Mouse (Mus musculus) T-cell, adult 2 months (primary cell): ENCODE measurements around the gene Pnpo.

ENCODE experiments used
- DNase-seq: peaks from one replicate; pipeline ENCODE4 v3.0.0; 2022; ENCODE audit warnings: low spot score

Gene Pnpo

DNA sequence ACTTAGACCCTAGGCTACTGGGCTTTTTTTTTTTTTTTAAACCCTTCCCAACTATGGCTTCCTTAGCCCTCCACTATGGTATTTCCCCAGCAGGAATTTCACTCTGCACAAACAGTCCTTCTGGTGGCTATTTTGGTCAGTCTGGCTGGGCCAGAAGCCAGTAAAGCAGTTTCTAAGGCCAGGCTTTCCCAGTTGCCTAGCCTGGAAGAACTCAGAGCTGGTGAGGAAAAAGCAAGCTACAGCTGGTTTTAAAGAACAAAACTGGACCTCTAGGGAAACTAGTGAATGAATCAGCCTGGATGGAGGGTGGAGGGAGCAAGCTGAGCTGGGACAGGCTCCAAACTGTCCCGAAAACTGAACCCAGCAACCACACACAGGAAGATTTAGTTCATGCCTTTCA lies 26.0 kb upstream of the Pnpo start:
- no peak for DNase-seq

DNA sequence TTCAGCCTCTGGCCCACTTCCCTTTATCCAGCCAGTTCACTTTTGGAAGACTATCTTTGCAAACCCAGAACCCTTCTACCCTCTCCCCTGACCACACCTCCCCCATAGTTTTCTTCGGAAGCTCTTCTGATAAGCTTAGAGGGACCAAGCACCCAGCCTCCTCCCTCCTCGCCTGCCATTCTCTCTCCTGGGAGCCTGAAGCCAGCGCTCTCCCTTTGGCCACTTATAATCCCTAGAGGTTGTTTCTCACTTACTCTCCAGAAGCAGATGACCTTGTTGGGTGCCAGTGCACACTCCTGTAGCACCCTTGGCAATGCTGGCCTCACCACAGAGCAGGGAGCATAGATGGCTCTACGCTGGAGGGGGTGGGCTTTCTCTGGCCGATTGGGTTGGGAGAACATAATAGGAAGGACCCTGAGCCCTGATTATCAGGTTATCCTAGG lies 25.5 kb upstream of the Pnpo start:
- DNase-seq = no peak

DNA sequence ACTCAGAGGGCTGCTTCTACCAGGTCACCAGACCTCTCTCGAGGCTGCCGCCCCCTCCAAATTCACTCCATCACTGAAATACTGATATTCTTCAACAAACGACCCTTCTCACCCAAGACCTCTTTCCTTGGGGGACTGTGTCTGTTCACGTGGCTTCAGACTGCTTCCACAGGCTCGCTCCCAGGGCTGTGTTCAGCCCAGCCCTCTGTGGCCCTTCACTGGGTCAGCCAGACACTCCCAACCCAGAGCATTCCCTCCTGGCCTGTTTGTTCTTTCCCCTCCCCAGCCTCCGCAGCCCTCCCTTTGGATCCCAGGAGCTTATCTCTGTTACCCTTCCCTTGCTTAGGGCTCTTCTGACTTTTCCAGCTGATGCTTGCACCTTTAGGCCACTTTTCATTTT lies 24.7 kb upstream of the Pnpo start:
- no peak for DNase-seq

DNA sequence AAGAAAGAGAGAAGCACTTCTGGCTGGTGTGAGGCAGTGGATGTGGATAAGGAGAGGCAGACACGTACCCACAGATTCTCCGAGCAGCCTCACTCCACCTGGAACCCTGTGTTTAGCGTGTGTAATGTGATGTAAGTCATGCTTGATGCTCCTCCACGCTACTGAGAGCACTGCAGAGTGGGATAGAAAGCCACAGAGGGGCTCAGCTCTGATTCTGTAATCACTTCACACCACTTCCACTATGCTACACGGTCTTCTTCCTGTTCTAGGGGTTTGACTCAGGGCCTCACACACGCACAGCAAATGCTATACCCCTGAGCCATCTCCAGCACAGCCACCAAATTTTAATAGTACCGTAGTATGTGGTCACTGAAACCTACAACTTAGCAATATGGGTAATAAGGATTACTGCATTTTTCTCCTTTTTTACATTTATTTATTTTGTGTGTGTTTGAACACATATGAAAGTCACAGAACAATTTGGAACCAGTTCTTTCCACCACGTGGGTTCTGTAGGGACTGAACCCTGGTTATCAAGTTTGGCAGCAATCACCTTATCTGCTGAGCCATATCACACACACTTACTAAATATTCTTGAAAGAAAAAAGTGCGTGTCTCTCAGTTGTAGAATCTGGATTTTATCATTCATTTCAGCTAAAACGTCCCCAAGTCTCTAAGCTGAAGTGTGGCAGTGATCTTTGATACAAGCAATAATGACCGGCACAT lies 23.9 kb upstream of the Pnpo start:
- peak; percentile 37 for DNase-seq

DNA sequence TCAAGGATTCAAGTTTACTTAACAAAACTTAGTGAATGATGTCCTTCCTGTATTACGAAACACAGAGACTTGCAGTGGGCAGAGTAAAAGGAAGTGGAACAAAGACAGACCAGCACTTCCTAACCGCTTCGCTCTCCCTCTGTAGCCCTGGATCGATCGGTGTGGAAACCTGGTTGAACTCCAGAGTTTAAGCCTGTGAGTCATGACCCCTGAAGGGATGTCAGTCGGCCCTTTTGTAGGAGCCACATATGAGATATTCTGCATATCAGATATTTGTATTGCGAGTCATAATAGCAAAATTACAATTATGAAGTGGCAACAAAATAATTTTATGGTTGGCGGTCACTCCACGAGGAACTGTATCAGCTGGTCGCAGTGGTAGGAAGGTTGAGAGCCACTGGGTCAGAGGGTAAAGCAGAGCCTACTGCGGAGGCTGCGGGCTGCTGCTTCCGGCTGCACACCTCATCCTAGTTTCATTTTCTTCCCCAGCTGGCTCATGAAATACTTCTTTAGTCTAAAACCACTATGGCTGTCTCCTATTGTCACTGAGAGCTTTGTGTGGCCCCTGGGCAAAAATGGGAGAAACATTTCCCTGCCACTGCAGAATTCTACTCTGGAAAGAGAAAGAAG lies 23.2 kb upstream of the Pnpo start:
- peak; percentile 69 for DNase-seq

DNA sequence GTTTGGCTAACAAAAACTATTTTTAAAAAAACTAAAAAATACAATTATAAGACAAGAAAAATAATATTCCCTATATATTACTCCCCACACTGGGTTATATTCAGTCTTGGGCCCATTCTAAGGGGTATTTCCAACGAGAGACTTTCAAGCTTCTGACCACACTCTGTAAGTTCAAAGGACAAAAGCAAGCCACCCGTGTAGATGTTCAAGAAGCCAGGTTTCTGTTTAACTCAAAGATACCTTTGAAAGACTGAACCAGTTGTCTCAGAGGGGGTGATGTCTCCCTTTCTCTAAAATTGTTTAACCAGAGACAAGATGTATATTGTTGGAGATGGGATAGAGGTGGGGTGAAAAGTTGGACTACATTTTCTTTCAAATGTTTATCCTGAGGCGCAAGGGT lies 22.4 kb upstream of the Pnpo start:
- no peak for DNase-seq

DNA sequence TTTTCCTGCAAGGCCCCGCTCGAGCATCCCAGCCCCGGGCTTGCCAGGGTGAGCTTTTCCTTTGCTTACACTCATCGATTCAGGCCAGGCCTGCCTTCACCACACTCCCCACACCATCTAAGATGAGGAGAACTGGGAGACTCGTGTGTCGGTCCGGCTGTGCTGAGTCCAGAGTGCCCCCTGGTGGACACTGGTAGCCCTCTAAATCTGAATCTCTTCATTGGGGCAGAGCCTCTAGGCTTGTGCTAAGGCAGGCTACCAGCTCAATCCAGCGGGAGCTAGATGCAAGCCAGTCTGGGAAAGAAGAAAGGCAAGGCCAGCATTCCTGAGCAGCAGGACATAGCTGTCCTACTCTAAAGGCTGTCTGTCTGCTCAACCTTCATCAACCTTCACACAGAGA lies 19.8 kb upstream of the Pnpo start:
- peak; percentile 76 for DNase-seq

DNA sequence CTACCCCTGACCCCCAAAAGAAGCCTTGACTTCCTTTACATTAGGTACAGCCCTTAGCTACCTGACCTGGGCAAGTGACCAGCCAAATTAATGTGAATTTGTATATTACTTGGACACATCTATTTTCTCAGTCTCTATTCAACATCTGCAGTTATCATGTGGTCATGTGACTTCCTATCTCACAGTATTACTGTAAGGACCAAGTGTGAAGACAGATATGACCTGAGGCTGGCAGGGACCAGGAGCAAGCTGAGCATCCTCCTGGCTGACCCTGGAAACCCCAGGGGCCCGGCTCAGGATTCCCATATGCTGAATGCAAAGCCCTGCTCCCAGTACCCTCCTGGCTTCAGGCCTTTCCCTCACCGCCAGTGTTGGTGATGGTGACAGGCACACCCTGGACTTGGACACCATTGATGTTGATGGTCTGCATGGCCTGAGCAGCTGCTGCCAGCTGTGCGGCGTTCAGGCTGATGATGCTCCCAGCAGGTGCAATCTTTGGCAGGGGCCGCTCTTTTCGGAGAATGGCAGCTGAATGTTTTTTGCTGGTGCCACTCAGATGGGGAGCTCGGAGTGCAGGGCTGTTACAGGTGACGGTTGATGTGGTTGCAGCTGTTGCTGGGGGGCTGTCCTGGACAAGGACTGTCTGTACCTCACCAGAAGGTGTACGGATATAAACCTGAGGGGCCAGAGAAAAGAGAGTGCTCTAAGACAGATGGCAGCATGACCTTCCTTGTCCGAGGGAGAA lies 13.4 kb upstream of the Pnpo start:
- no peak for DNase-seq

DNA sequence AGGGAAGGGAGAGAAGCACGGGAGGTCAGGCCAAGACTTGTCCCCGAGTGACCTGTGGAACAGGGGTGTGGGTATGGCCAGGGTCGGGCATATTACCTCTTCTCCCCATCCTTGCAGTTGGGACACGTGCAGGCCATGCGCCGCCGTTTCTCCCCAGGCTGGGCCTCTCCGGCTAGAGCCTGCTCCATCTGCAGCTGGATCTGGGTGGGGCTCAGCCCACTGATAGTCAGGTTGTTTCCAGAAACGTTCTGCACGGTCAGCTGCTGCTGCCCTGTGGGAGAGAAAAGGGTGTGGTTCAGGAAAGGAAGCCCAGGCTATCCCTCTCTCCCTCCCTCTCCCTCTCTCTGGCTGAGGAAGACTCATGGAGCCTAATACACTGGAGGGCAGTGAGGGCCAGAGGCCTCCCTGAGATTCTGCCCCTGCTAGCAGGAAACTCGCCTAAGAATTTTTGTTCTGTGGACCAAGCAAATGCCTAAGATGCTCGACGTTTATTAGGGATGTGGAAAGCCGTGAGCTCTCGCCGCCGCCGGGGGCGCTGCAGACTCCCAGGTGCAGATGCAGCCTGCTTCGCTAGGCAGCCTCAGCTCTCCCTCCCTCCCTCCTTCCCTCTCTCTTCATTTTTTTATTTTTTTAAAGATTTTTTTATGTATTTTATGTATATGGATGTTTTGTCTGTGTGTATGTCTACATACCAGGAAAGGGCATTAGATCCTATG lies 12.4 kb upstream of the Pnpo start:
- DNase-seq = no peak

DNA sequence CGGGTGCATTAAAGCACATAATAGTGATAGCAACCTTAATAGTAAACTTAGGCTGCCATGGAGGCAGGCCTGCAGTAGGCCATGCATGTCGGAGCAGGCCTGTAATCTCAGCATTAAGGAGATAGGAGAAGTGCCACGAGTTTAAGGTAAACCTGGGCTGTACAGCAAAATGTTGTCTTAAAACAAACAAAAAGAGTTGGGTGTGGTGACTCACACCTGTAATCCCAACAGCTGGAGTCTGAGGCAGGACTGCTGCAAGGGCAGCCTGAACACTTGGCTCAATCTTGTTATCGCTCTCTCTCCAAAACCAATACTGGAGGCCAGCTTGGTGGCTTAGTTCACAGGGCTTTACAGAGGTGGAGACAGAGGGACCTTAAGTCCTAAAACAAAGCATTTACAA lies 11.3 kb upstream of the Pnpo start:
- no peak for DNase-seq

DNA sequence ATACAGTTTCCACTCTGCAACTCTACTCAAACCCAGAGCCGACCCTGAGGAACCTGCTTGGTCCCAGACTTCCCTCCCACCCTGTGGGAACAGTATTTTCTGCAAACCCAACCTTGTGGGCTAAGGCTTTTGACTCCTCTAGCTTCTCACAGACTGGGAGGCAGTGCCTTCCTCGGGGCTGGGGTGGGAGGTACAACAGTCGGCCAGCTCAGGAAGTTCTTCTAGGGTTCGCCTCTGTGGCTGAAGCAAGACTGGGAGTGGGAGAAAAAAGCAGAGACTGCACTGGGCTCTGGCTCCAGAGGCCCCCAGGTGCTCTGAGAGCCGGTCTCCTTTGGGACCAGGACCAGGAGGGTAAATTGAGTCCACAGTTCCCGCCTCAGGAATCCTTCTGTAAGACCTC lies 9.1 kb upstream of the Pnpo start:
- DNase-seq = no peak

DNA sequence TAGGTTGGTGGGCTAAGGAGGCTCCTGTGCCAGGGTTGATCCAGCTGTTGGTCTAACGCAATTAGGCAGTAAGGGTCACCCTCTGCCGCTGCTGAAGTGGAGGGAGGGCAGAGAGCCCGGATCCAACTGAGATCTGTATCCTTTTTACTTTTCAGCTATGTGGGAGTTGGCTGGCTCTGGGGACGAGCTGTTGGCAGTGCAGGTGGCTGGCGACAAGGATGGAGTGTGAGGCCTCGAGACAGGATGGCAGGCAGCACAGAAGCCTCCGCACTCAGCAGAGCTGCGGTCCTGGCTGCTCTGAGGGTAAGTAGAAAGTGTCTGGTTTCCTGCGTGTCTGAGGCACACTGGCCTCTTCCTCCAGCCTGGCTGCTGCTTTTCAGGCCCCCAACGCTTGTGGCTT lies 8.6 kb upstream of the Pnpo start:
- DNase-seq = no peak

DNA sequence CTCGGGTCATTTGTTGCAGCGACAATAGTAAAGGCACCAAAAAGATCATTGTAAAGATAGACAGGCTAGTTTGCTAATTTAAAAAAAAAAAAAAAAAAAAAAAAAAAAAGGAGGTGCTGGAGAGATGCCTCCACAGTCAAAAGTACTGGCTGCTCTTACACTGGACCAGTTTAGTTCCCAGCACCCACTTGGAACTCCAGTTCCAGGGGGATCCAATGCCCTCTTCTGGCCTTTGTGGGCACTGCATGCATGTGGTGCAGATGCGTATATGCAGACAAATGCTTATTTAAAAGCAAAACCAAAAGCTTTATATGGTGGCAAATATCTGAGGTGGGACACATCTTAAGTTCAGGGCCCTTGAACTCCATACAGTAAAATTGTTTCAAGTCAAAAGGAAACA lies 7.0 kb upstream of the Pnpo start:
- peak; percentile 34 for DNase-seq

DNA sequence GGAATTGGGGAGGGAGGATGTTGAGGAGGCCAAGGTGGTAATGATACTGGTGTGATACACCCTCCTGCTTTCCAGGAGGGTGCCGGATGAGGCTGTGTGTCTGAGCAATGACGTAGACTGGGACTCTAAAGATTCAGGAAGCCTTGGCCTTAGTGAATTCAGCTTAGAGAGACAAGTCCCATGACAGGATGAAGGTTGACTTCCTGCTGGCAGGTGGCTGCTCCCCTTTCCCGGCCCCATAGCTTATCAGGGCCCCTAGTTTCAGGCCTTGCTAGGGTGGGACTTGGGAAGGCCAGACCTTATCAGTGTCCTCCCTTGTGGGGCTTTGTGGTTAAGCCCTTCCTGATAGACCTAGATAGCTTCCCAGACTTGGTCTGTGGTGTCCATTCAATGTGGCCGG lies 4.1 kb upstream of the Pnpo start:
- DNase-seq = no peak

DNA sequence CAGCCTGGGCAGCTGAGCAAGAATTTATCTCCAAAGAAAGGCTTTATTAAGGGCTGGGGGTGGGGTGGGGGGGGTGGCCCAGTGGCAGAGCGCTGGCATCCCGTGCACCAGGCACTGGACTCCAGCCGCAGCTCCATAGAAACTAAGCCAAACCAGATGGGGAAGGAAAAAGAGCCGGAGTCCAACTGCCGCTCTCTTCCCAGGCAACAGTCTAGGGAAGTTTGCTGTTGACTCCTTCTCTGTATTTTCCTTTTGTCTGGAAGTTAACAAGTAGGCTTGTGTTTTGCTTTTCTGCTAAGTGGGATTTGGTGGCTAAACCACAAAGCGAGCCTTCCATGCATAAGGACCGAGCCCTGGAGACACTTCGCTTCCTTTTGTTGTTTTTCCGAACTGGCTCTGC lies 2.7 kb upstream of the Pnpo start:
- no peak for DNase-seq

DNA sequence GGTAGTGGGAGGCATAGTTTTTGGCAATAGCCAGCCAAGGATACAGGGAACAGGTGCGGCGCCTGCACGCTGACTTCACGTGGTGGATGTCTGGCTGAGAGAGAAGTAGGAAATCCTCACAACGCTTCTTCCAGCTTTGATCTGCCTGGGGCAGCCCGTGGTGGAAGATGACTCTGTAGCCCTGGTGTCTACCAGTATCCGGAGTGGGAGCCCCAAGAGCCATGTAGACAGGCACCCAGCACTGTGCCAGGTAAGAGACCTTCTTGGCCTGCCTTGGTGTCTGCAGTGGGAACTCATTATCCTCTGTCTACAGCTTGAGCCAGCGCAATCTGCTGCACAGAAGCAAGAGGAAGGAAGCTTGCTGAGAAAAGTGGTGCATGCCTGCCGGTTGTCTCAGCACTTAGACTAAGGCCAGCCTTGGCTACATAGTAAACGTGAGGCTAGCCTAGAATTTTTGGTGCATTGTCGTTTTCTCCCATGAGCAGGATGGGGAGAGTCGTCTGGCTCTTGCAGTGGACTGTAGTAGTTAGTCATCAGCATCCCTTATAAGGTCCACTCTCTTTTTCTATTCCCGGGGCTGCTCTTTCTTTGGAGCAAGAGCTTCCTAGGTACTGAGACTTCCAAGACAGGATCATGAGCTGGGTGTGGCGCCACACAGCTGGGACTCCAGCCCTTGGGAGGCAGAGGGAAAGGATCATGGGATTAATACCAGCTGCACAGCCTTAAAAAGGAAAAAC lies 1.2 kb upstream of the Pnpo start:
- peak; percentile 35 for DNase-seq

DNA sequence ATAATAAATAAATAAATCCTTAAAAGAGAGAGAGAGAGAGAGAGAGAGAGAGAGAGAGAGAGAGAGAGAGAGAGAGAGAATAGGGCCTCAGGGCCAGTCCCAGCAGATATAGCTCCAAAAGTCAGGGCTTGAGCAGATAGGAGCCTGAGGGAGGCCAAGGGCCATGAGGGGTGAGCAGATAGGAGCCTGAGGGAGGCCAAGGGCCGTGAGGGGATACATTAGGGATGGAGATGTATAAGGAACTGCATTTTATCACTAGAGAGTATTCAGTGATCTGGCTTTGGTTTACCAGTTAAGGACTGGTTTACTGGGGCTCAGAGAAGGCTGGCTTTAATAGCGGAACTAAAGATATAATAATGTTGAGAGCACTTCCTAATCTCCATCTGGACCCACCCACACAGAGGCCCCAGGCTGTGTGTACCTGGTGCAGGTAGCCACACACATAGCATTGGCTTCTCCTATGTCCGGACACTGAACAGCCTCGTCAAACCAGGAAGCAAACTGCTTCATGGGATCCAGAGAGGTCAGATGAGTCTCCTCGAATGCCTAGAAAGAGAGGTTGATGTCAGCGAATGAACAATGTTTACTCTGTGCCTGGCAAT lies 1.7 kb downstream of the Pnpo start:
- DNase-seq = no peak

DNA sequence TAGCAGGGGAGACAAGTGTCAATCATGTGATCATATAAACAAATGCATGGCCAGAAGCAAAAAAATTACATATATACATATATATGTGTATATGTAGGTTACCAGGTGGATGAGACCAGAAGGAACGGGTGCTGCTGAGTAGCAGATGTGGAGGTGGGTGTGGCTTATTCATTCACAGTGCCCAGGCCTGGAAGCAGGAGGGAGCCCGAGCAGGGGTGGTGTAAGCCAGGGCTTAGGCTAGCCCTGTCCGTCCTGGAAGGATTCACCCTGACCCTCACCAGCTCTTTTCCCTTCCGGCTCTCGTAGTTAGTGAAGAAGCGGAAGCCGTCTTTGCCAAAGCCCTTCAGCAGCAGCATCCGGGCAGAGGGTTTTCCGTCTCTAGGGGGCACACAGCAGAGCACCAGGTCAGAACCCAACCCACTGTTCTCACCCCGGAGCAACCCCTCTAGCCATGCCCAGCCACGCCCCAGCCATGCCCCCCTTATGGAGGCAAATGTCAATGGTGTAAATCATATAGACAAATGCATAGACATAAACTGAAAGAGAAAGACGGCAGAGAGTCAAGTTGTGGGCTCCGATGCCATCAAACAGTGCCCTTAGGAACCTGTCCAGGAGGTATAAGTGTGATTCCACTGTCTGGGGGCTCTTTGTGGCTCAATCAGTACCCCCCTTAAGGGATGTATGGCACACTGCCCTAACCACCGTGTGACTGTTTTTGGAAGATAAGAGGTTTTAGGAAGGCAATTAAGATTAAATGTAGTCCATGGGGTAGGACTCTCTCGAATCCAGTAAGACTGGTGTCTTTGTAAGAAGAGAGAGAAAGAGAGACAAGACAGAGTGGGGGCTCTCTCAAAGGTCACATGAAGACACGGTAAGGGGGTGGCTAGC lies 3.0 kb downstream of the Pnpo start:
- no peak for DNase-seq

DNA sequence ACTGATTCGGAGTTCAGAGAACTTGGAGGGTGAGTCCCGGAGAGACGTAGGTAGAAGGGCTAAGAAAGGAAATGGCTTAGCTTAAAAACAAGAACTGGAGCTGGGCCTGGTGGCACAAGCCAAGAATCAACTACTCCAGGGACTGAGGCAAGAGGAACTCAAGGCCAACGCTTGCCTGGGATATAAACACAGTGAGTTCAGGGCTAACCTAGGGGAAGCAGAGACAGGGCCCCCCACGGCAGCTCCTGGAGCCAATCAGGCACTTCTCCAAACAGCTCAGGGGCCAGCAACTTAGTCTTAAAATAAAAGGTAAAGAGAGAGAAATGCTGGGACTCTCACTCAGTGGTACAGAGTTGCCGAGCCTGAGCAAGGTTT lies 5.4 kb downstream of the Pnpo start:
- DNase-seq = no peak

DNA sequence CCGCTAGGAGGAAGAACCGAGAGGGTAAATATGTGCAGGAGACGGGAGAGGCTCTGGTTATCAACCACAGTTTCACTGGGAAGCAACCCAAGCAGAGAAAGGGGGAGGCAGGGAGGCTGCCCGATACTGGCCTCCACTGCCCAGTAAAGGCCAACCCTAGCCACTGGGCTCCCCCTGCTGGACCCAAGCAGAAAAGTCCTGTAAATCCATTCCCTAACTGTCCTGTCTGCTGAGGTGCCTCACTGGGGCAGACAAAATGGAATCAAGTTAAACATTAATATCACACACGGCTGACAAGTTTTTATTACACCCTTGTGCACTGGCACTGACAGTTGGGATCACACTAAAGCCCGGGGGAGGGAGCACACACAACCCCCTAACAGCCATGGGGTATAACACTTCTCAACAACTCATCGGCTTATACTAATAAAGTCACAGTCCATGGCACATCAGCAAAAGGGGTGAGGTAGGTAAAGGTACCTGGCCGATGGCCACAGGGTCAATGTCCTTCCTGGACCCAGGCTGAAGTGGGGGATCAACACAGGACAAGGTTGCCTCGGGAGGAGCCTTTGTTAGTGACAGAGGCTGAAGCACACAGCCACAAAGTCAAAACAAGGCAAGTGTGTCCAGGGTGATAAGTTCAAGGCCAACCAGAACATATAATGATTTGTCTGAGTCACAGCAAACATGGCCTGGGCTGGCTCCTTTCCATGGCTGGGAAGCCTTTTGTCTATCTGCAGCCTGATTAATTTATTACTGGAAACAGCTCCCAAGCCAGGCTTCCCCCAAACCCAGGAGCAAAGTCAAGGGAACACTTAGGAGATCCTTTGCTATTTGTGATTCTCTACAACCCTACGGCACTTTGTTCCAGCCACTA lies 6.0 kb downstream of the Pnpo start:
- no peak for DNase-seq
